18 mouse cellular contexts compared by ENCODE assay signal in the genomic region with DNA sequence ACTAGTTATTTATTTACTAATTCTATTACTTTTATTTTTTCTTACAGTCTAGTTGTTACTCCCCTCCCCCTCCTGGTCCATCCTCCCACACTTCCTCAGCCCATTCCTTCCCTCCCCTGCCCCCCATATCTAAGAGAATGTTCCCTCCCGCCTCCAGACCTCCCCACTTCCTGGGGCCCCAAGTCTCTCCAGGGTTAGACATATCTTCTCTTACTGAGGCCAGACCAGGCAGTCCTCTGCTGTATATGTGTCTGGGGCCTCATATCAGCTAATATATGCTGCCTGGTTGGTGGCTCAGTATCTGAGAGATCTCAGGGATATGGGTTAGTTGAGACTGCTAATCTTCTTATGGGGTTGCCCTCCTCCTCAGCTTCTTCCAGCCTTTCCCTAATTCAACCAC.
"Had no signal": no experiment of that assay in that cellular context is flagged by ENCODE, and none has a peak within 500 bp of the region (broad histone marks: within the 10 kb centered on the region; RNA-seq: fewer than 3 reads in every experiment).

No protein-coding gene starts in this region.

- H3K4me3 ChIP-seq: midbrain, embryonic 10.5 days; midbrain, embryonic 12.5 days; myocyte; neural tube, embryonic 13.5 days; neural tube, embryonic 15.5 days; stomach, embryonic 15.5 days had no signal

- H3K36me3 ChIP-seq: midbrain, embryonic 10.5 days; midbrain, embryonic 12.5 days; neural tube, embryonic 13.5 days; neural tube, embryonic 15.5 days; stomach, embryonic 15.5 days had no signal

- H3K4me2 ChIP-seq: lung, embryonic 14.5 days; midbrain, embryonic 12.5 days; neural tube, embryonic 13.5 days; neural tube, embryonic 15.5 days; stomach, embryonic 15.5 days had no signal

- H3K27me3 ChIP-seq: midbrain, embryonic 12.5 days; neural tube, embryonic 13.5 days; neural tube, embryonic 15.5 days; stomach, embryonic 15.5 days had no signal

- DNase-seq: lung, adult 18-20 months; lung, embryonic 14.5 days; lung, postnatal 10 days; lung, postnatal 4 days; midbrain, embryonic 14.5 days; retina, postnatal 1 day; right cerebral cortex, postnatal 14 days; thymus, adult 2 months; thymus, postnatal 25 days; thymus, postnatal 4 days had no signal

- H3K9me3 ChIP-seq: midbrain, embryonic 10.5 days; midbrain, embryonic 12.5 days; neural tube, embryonic 13.5 days; stomach, embryonic 15.5 days had no signal

- H3K4me1 ChIP-seq: midbrain, embryonic 12.5 days; neural tube, embryonic 13.5 days; neural tube, embryonic 15.5 days; stomach, embryonic 15.5 days had no signal

- H3K9ac ChIP-seq: lung, embryonic 14.5 days; midbrain, embryonic 12.5 days; neural tube, embryonic 13.5 days; neural tube, embryonic 15.5 days; stomach, embryonic 15.5 days had no signal

- H3K27ac ChIP-seq: midbrain, embryonic 10.5 days; midbrain, embryonic 12.5 days; neural tube, embryonic 13.5 days; neural tube, embryonic 15.5 days; stomach, embryonic 15.5 days; stomach, postnatal 0 days had no signal

- ATAC-seq: midbrain, embryonic 16.5 days had no signal
